Mouse (Mus musculus): ENCODE measurements around the gene Efna3. TPM values are rescaled to one million over a fixed set of nuclear protein-coding genes. Genes with fewer than 3 reads are reported as not detected.

The Efna3 gene
- polyA plus RNA-seq, 2 experiments, result 32.1 to 38.1 TPM

DNA sequence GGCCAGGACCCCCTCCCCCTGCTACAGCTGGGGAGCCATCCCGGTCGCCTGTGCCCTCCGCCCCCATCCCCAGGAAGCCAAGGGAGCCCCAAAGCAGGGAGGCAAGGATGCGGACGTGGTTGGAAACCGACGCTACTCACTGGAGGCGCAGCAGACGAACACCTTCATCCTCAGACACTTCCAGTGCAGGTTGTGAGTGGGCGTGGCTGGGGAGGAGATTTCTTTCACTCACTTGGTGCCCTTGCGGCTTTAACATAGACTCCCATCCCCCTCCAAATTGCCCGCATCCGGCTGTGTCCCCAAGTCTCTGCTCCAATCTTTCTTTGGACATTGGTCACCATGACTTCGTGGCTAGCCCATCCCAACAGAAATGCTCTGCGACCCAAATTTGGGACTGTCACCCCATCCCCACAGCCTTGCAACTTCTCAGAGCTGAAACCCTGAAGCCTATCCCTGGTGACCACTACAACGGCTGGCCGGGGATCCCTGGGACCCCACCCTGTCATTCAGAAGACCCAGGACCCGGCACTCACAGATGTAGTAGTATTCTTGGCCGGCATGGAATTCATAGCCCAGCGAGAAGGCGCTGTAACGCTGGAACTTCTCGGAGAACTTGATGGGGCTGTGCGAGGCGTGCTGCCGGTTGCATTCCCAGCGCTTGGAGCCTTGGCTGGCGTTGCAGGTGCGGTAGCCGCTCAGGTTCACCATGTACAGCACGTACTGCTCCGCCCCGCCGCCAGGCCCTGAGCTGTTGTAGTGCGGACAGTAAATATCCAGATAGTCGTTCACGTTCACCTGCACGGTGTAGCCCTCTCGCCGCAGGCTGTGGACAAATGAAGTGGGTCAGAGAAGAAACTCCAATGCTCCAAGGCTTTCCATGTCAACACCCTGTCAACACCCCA, 6.6 kb downstream of the Efna3 start:
- H3K36me3 ChIP-seq (ENCODE audit: control insufficient read depth, insufficient read depth, low read length), result peaks cover 6% of the 10 kb centered on the region; the same call in 1 of the 2 replicates
- H3K27me3 ChIP-seq (ENCODE audit: control insufficient read depth, insufficient read depth, low read length), result peaks cover 10% of the 10 kb centered on the region
- H3K4me1 ChIP-seq (ENCODE audit: control insufficient read depth, insufficient read depth, low read length), result peaks cover 44% of the 10 kb centered on the region
- no peak overlapping the region for H3K27ac ChIP-seq (replicated peaks; ENCODE audit: low read depth, low read length)
- 12% methylated on average over 37 of the region's 40 CpGs for WGBS
- no peak for ATAC-seq (ENCODE audit: low FRiP score, low read depth)
- TF ChIP-seq POLR2A (IDR thresholded peaks at IDR 0.05; ENCODE audit: borderline replicate concordance, extremely low read depth, insufficient read depth, insufficient read length), result no peak
- H3K9ac ChIP-seq (ENCODE audit: low read depth, low read length, severe bottlenecking), result no peak overlapping the region
- peak overlapping the region; percentile 45 for H3K4me2 ChIP-seq (replicated peaks; ENCODE audit: low read depth, low read length, severe bottlenecking)
- no peaks in the 10 kb centered on the region for H3K9me3 ChIP-seq (ENCODE audit: control insufficient read depth, low read length)
- peak overlapping the region; percentile 26; the same call in 1 of the 2 replicates for H3K4me3 ChIP-seq (replicated peaks; ENCODE audit: low read length)
- DNase-seq (ENCODE audit: low spot score), result no peak

DNA sequence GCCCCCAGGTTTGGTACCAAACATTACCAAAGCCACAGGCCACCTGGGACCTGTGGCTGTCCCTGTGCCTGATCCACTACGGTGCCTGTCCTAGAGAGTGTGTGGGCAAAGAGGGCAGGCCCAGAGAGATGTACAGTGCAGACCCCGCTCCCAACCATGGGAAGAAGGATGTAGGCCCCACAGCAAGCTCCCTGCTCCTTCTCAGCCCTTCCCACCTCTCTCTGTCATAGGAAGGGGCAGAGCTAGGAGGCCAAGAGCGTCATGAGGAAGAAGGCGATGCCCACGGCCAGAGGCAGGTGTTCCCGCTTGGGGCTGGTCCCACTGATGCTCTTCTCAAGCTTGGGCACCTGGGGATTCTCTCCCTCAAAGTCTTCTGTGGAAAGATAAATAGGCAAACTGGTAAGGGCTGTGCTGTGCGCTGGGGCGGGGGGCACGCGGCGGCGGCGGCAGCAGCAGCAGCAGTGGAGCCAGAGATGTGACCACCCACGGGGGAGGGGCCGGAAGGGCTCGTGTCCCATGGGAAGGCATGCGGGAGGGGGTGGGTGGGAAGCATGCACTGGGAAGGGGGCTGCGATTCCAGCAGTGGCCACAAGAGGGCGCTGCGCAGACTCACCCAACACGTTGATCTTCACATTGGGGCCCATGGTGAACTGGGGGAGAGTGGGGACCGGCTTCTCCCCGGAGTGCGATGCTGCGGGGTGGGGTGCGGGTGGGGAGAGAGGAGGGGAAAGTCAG, 7.4 kb downstream of the Efna3 start:
- DNase-seq (ENCODE audit: low spot score) (peak; percentile 73), ATAC-seq (ENCODE audit: low FRiP score, low read depth) (0 out of 2 replicates have a peak, but pooled peaks have one; percentile 16)
- Histone ChIP-seq H3K9ac (ENCODE audit: low read depth, low read length, severe bottlenecking) (peak overlapping the region; percentile 32; the same call in 1 of the 2 replicates), H3K27ac (replicated peaks; ENCODE audit: low read depth, low read length) (no peak overlapping the region), H3K9me3 (ENCODE audit: control insufficient read depth, low read length) (no peaks in the 10 kb centered on the region), H3K4me1 (ENCODE audit: control insufficient read depth, insufficient read depth, low read length) (peaks cover 36% of the 10 kb centered on the region), H3K4me3 (replicated peaks; ENCODE audit: low read length) (peak overlapping the region; percentile 26), H3K4me2 (replicated peaks; ENCODE audit: low read depth, low read length, severe bottlenecking) (peak overlapping the region; percentile 45), H3K36me3 (ENCODE audit: control insufficient read depth, insufficient read depth, low read length) (peaks cover 6% of the 10 kb centered on the region; the same call in 1 of the 2 replicates), H3K27me3 (ENCODE audit: control insufficient read depth, insufficient read depth, low read length) (peaks cover 10% of the 10 kb centered on the region)
- WGBS, result 14% methylated on average over 17 of the region's 26 CpGs
- no peak for TF ChIP-seq POLR2A (IDR thresholded peaks at IDR 0.05; ENCODE audit: borderline replicate concordance, extremely low read depth, insufficient read depth, insufficient read length)

DNA sequence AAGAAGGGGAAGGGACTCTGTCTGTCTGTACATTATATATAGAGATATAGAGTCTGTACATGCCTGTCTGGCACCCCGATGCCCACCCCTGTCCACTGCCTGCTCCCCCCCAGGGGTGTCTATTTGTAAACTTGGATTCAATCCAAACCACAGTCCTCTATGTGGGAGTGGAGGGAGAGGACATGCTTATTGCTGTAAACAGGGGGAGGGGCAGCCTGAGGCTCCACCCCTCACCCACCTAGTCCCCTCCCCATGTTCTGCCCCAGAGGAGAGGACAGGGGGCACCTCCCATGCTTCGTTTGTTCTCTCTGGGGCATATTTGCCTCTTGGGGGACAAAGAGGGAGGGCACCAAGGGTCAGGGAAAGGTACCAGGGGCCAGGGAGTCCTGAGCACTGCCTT, 8.0 kb downstream of the Efna3 start:
- Histone ChIP-seq H3K27me3 (ENCODE audit: control insufficient read depth, insufficient read depth, low read length) (peaks cover 10% of the 10 kb centered on the region), H3K9me3 (ENCODE audit: control insufficient read depth, low read length) (no peaks in the 10 kb centered on the region), H3K9ac (ENCODE audit: low read depth, low read length, severe bottlenecking) (0 out of 2 replicates have a peak overlapping the region, but pooled peaks have one; percentile 32), H3K4me2 (replicated peaks; ENCODE audit: low read depth, low read length, severe bottlenecking) (peak overlapping the region; percentile 45; the same call in 1 of the 2 replicates), H3K27ac (replicated peaks; ENCODE audit: low read depth, low read length) (no peak overlapping the region), H3K4me1 (ENCODE audit: control insufficient read depth, insufficient read depth, low read length) (peaks cover 32% of the 10 kb centered on the region), H3K4me3 (replicated peaks; ENCODE audit: low read length) (no peak overlapping the region), H3K36me3 (ENCODE audit: control insufficient read depth, insufficient read depth, low read length) (peaks cover 6% of the 10 kb centered on the region; the same call in 1 of the 2 replicates)
- TF ChIP-seq POLR2A (IDR thresholded peaks at IDR 0.05; ENCODE audit: borderline replicate concordance, extremely low read depth, insufficient read depth, insufficient read length), result no peak
- whole genome bisulfite sequencing, result 46% methylated on average over 2 of the region's 2 CpGs
- no peak for ATAC-seq (ENCODE audit: low FRiP score, low read depth)
- DNase-seq (ENCODE audit: low spot score), result no peak

DNA sequence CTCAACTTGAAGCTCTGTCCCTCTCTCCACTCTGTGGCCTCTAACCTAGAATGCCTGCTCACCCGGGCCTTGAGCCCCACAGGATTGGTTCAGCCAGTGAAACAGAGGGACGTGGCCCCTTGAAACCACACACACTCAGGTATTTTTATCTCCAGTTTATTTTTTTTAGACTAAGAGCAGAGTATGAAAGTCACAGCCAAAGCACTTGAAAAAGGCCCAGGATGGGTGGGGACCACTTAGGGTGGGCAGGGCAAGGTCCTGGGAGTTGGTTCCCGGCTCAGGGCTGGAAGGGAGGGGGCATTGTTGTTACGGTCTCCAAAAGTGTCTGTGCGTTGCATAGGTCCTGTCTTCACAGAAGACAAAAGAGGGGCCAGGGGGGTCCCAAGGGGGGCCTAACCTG, 8.4 kb downstream of the Efna3 start:
- Histone ChIP-seq H3K9ac (ENCODE audit: low read depth, low read length, severe bottlenecking) (no peak overlapping the region), H3K4me2 (replicated peaks; ENCODE audit: low read depth, low read length, severe bottlenecking) (no peak overlapping the region), H3K36me3 (ENCODE audit: control insufficient read depth, insufficient read depth, low read length) (peaks cover 6% of the 10 kb centered on the region; the same call in 1 of the 2 replicates), H3K27me3 (ENCODE audit: control insufficient read depth, insufficient read depth, low read length) (peaks cover 10% of the 10 kb centered on the region), H3K4me3 (replicated peaks; ENCODE audit: low read length) (no peak overlapping the region), H3K4me1 (ENCODE audit: control insufficient read depth, insufficient read depth, low read length) (peaks cover 29% of the 10 kb centered on the region), H3K27ac (replicated peaks; ENCODE audit: low read depth, low read length) (no peak overlapping the region), H3K9me3 (ENCODE audit: control insufficient read depth, low read length) (no peaks in the 10 kb centered on the region)
- no peak for DNase-seq (ENCODE audit: low spot score)
- ATAC-seq (ENCODE audit: low FRiP score, low read depth), result no peak
- 75% methylated on average over 5 of the region's 5 CpGs for WGBS
- TF ChIP-seq POLR2A (IDR thresholded peaks at IDR 0.05; ENCODE audit: borderline replicate concordance, extremely low read depth, insufficient read depth, insufficient read length), result no peak

DNA sequence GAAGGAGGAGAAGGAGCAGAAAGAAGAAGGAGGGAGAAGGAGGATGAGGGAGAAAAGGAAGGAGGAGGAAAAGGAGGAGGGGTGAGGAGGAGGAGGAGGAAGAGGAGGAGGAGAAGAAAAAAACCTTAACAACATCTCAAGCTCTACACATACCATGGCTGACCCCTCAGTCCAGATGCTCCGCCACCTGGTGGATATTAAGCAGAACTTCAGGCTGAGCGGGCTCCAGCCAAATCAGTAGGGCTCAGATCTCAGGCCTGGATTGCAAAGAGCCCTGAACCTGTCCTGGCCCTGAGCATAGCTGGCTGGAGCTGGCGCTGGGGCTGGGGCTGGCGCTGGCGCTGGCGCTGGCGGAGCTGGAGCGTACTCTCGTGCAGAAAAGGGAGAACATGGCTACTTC, 14.7 kb downstream of the Efna3 start:
- no peak overlapping the region for H3K27ac ChIP-seq (replicated peaks; ENCODE audit: low read depth, low read length)
- no peak overlapping the region for H3K4me2 ChIP-seq (replicated peaks; ENCODE audit: low read depth, low read length, severe bottlenecking)
- H3K36me3 ChIP-seq (ENCODE audit: control insufficient read depth, insufficient read depth, low read length), result no peaks in the 10 kb centered on the region
- no peak overlapping the region for H3K4me3 ChIP-seq (replicated peaks; ENCODE audit: low read length)
- H3K4me1 ChIP-seq (ENCODE audit: control insufficient read depth, insufficient read depth, low read length), result peaks cover 5% of the 10 kb centered on the region; the same call in 1 of the 2 replicates
- peak; percentile 78 for ATAC-seq (ENCODE audit: low FRiP score, low read depth)
- peak; percentile 76 for DNase-seq (ENCODE audit: low spot score)
- no peaks in the 10 kb centered on the region for H3K9me3 ChIP-seq (ENCODE audit: control insufficient read depth, low read length)
- H3K27me3 ChIP-seq (ENCODE audit: control insufficient read depth, insufficient read depth, low read length), result no peaks in the 10 kb centered on the region
- TF ChIP-seq POLR2A (IDR thresholded peaks at IDR 0.05; ENCODE audit: borderline replicate concordance, extremely low read depth, insufficient read depth, insufficient read length), result no peak
- WGBS, result 9% methylated on average over 9 of the region's 9 CpGs
- no peak overlapping the region for H3K9ac ChIP-seq (ENCODE audit: low read depth, low read length, severe bottlenecking)
